In the genomic region with DNA sequence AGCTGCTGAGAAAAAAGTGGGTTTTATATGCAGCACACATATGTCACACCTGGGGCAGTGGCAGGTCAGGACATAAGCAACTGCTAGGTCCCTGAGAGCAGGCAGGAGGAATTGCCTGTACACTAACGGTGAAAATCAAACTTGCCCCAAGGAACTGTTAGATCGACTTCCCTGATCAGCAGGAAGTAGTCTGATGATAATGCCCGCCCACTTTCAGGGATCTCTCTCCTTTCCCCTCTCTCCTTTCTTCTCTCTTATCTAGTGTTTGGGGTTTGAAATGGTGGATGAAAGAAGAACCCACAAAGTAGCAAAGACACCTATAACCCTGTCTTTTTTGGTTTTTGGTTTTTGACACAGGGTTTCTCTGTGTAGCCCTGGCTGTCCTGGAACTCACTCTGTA, we compare ENCODE assay signal across 8 mouse cellular contexts. TPM values are rescaled to one million over a fixed set of nuclear protein-coding genes. Genes with fewer than 3 reads are reported as not detected.
A peak's percentile ranks its signal among the peaks of the same experiment; 100 is the strongest.
DNase-seq lines count a peak whose midpoint lies in the region; ATAC-seq lines count a peak whose summit lies in the region.

No protein-coding gene starts in this region.

- H3K4me1 ChIP-seq in heart, embryonic 16.5 days (ENCODE audit: control insufficient read depth, insufficient read depth, low read length): peaks cover 9% of the 10 kb centered on the region
- peaks cover 17% of the 10 kb centered on the region for H3K4me1 ChIP-seq in limb, embryonic 13.5 days

- H3K9me3 ChIP-seq in heart, embryonic 16.5 days (replicated peaks; ENCODE audit: control insufficient read depth, low read length): no peaks in the 10 kb centered on the region
- no peaks in the 10 kb centered on the region for H3K9me3 ChIP-seq in limb, embryonic 13.5 days

- H3K9ac ChIP-seq in heart, embryonic 16.5 days (ENCODE audit: low read length): no peak overlapping the region
- H3K9ac ChIP-seq in limb, embryonic 13.5 days: no peak overlapping the region

- WGBS in heart, embryonic 16.5 days: 16% methylated on average over 3 of the region's 3 CpGs
- 36% methylated on average over 3 of the region's 3 CpGs for WGBS in limb, embryonic 13.5 days

- no peak for ATAC-seq in heart, embryonic 16.5 days (replicated peaks; ENCODE audit: extremely low read depth, insufficient read depth, low FRiP score)
- no peak for ATAC-seq in limb, embryonic 13.5 days (ENCODE audit: low FRiP score, low read depth)

- no peaks in the 10 kb centered on the region for H3K36me3 ChIP-seq in heart, embryonic 16.5 days (ENCODE audit: control insufficient read depth, insufficient read depth)
- H3K36me3 ChIP-seq in limb, embryonic 13.5 days: no peaks in the 10 kb centered on the region

- H3K4me2 ChIP-seq in heart, embryonic 16.5 days (ENCODE audit: low read depth, low read length): peak overlapping the region; percentile 70; the same call in 1 of the 2 replicates
- peak overlapping the region; percentile 67 for H3K4me2 ChIP-seq in limb, embryonic 13.5 days (replicated peaks)

- H3K4me3 ChIP-seq in heart, embryonic 16.5 days (ENCODE audit: low read length): no peak overlapping the region; the same call in 1 of the 2 replicates
- H3K4me3 ChIP-seq in limb, embryonic 13.5 days: no peak overlapping the region

- intact Hi-C loops in heart, postnatal 36 days (cut with DNase I): no loop called here

- no peak for DNase-seq in heart, postnatal 36 days
- peak; percentile 17 for DNase-seq in thymus, postnatal 25 days
- no peak for DNase-seq in thymus, postnatal 10 days (ENCODE audit: low spot score in 2 of 2)
- DNase-seq in thymus, postnatal 4 days: peak; percentile 21
- DNase-seq in gastrocnemius, postnatal 25 days: no peak
- DNase-seq in frontal cortex, postnatal 25 days (ENCODE audit: low spot score in 2 of 2): no peak

- H3K27ac ChIP-seq in heart, embryonic 16.5 days (ENCODE audit: low read length): peak overlapping the region; percentile 52; the same call in 1 of the 2 replicates
- no peak overlapping the region for H3K27ac ChIP-seq in limb, embryonic 13.5 days

- H3K27me3 ChIP-seq in heart, embryonic 16.5 days (ENCODE audit: control insufficient read depth, insufficient read depth, low read length): no peaks in the 10 kb centered on the region
- H3K27me3 ChIP-seq in limb, embryonic 13.5 days: no peaks in the 10 kb centered on the region

RNA-seq across cellular contexts. Expression of gene D17Wsu92e, which starts 5.1 kb away (rescaled TPM):
- 15.4 and 16.0 TPM in 2 replicates for polyA plus RNA-seq in heart, embryonic 16.5 days (2015; fragmentation: Nextera tagmentation; extraction: Ambion mirVana)
- total RNA-seq in heart, postnatal 36 days (2021): 100 to 1,000 TPM; 135 to 140 TPM
- 18.1 and 18.2 TPM in 2 replicates for polyA plus RNA-seq in limb, embryonic 13.5 days (2015; fragmentation: Nextera tagmentation; extraction: Ambion mirVana)
- total RNA-seq in gastrocnemius, postnatal 25 days (2021): 100 to 1,000 TPM; 125 to 149 TPM

RNA-seq across cellular contexts. Expression of gene Snrpc, which starts 12.4 kb away (rescaled TPM):
- polyA plus RNA-seq in heart, embryonic 16.5 days (2015; fragmentation: Nextera tagmentation; extraction: Ambion mirVana): 186 and 189 TPM in 2 replicates
- 10 to 100 TPM; 56.8 to 57.4 TPM for total RNA-seq in heart, postnatal 36 days (2021)
- polyA plus RNA-seq in limb, embryonic 13.5 days (2015; fragmentation: Nextera tagmentation; extraction: Ambion mirVana): 355 and 358 TPM in 2 replicates
- total RNA-seq in gastrocnemius, postnatal 25 days (2021): 10 to 100 TPM; 62.8 to 63.4 TPM

RNA-seq across cellular contexts. Expression of gene Uhrf1bp1, which starts 30.7 kb away (rescaled TPM):
- 2.4 and 3.0 TPM in 2 replicates for polyA plus RNA-seq in heart, embryonic 16.5 days (2015; fragmentation: Nextera tagmentation; extraction: Ambion mirVana)
- total RNA-seq in heart, postnatal 36 days (2021): 10 to 100 TPM; 17.1 to 17.9 TPM
- polyA plus RNA-seq in limb, embryonic 13.5 days (2015; fragmentation: Nextera tagmentation; extraction: Ambion mirVana): 6.7 and 7.5 TPM in 2 replicates
- 10 to 100 TPM; 21.5 to 24.4 TPM for total RNA-seq in gastrocnemius, postnatal 25 days (2021)

Comparison
In these comparisons a context has a peak if more than half of its experiments do, and no peak if none do; other contexts are left out.
1. DNase-seq: peak in thymus, postnatal 25 days (single experiment) and thymus, postnatal 4 days (single experiment); none in heart, postnatal 36 days (0 of 2), thymus, postnatal 10 days (0 of 2), gastrocnemius, postnatal 25 days (single experiment) and frontal cortex, postnatal 25 days (0 of 2).